Mouse (Mus musculus): ENCODE measurements around the gene Slc16a12. TPM values are rescaled to one million over a fixed set of nuclear protein-coding genes. Genes with fewer than 3 reads are reported as not detected.

Gene Slc16a12
- total RNA-seq, 2 experiments from 2014 or later: 2.5 to 2.8 TPM

Small RNA genes within 50 kb of the gene (microRNA-seq; reads per million reads assigned to microRNA genes)
- gene Gm27476: 0 reads per million in 2 experiments

Other genes with a start within 250 kb of the Slc16a12 start
- gene Lipa, start 219.8 kb downstream of the Slc16a12 start, total RNA-seq (2021): 10 to 100 TPM; 16.1 to 19.3 TPM
- gene Ifit2, start 196.6 kb downstream of the Slc16a12 start, total RNA-seq (2021): 1 to 10 TPM; 3.2 to 4.3 TPM
- 1 to 10 TPM in 1 of 2 experiments, under 1 TPM in 1; 0.95 to 1.2 TPM for gene Ifit3, start 163.8 kb downstream of the Slc16a12 start, total RNA-seq (2021)
- 1 to 10 TPM; 1.3 to 1.4 TPM for gene Ifit1bl1, start 145.3 kb downstream of the Slc16a12 start, total RNA-seq (2021)
- under 1 TPM; 0.43 to 0.81 TPM for gene Ifit3b, start 139.3 kb downstream of the Slc16a12 start, total RNA-seq (2021)
- under 1 TPM; 0.16 to 0.19 TPM for gene Ifit1bl2, start 106.5 kb downstream of the Slc16a12 start, total RNA-seq (2021)
- not detected for gene Ifit1, start 106.4 kb downstream of the Slc16a12 start, total RNA-seq (2021)
- 10 to 100 TPM; 19.2 to 21.4 TPM for gene Pank1, start 132.2 kb upstream of the Slc16a12 start, total RNA-seq (2021)
- gene Kif20b, start 175.1 kb upstream of the Slc16a12 start, total RNA-seq (2021): 1 to 10 TPM; 1.4 to 3.0 TPM